Mouse (Mus musculus): ENCODE results near the gene Gm28051. TPM values are rescaled to one million over a fixed set of nuclear protein-coding genes. Genes with fewer than 3 reads are reported as not detected.

Gm28051 gene
- total RNA-seq, 2 experiments from 2014 or later, result not detected

GRCm38 (mm10) chr12:102686321-102686720 is 71.2 kb downstream of the Gm28051 start:
- DNase-seq (ENCODE audit: low spot score in 2 of 2), result no peak

- no peak for DNase-seq (ENCODE audit: low spot score in 2 of 2)
These were observed 72.0 kb downstream of the Gm28051 start for GRCm38 (mm10) chr12:102685523-102685931.

DNA sequence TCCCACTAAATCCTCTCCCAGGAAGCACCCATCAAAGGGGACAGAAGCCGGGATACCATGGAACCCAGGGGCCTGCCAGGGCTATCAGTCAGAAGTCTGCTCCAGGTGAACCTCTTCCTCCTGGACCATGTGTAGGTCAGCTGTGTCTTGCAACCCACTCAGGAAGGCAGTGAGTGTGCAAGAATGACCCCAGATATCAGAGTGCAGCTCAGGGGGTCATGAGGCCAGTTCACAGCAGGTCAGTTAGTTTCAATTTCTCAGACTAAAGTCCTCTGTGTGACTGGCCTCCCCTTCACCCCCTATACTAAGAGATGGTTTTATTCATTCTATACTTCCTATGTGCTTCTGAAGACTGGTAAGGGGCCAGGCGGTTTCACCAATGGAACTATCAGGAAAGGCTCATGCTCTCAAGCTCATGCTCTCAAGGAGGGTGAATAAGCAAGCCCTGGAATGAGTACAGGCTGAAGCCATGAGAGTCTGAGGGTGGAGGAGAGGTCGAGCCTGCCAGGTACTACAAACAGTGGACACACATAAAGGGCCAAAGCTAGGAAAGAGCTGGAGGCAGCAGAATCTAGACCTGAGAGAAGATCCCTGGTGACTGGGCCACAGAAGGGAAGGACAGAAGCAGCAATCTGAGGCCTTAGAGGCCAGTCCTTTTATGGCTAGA is 72.7 kb downstream of the Gm28051 start:
- DNase-seq (ENCODE audit: low spot score in 2 of 2), result no peak

GRCm38 (mm10) chr12:102683979-102684378 is 73.6 kb downstream of the Gm28051 start:
- peak in 1 of 2 experiments; percentile 44 for DNase-seq (ENCODE audit: low spot score in 2 of 2)

GRCm38 (mm10) chr12:102683438-102683837 is 74.1 kb downstream of the Gm28051 start:
- DNase-seq (ENCODE audit: low spot score in 2 of 2), result no peak

DNA sequence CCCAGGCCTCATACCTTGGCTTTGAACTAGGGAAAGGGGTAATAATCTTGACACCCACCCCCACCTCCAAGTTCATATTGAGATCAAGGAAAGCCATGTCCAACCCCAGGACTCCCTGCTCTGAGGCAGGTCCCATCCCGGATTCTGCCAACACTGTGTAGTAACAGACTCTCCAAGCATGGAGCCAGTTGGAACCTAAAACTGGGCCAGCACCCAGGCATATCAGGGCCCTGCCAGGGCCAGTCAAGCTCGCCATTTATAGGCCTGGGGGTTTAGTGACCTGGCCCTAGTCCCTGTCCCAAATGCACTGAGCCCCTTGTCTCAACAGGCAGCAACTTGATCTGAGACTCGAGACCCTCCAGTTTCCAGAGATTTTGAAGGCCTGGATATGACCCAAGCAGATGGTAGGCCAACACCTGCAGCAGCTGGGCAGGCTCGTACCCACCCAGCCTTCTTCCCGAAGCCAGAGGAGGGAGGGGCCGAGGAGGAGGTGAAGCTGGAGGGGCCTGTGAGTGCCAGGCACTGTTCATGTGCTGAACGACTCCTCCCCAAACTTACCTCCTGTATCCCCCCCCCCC is 74.8 kb downstream of the Gm28051 start:
- no peak for DNase-seq (ENCODE audit: low spot score in 2 of 2)

DNA sequence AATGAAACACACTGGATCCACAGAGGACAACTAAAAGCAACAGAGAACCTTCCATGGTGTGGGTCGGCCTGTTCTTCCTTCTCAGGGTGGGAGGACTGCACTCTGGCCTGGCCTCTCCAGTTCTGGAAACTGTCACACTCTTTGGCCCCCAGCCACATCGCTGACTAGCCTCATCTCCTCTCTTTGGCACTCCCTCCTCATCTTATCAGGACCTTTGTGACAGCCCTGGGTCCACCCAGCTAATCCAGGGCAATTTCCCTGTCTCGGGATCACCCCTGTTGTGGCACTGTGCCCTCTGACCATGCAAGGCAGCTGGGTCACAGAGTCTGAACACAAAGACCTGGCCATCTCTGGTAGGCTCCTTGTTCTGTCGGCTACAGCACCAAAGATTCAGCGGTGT is 75.5 kb downstream of the Gm28051 start:
- DNase-seq (ENCODE audit: low spot score in 2 of 2), result no peak

- no peak for DNase-seq (ENCODE audit: low spot score in 2 of 2)
These were observed 76.0 kb downstream of the Gm28051 start for GRCm38 (mm10) chr12:102681590-102681989.

GRCm38 (mm10) chr12:102678820-102679219 is 78.7 kb downstream of the Gm28051 start:
- DNase-seq (ENCODE audit: low spot score in 2 of 2), result peak in 1 of 2 experiments; percentile 68

- no peak for DNase-seq (ENCODE audit: low spot score in 2 of 2)
These were observed 80.5 kb downstream of the Gm28051 start for GRCm38 (mm10) chr12:102677089-102677488.

DNA sequence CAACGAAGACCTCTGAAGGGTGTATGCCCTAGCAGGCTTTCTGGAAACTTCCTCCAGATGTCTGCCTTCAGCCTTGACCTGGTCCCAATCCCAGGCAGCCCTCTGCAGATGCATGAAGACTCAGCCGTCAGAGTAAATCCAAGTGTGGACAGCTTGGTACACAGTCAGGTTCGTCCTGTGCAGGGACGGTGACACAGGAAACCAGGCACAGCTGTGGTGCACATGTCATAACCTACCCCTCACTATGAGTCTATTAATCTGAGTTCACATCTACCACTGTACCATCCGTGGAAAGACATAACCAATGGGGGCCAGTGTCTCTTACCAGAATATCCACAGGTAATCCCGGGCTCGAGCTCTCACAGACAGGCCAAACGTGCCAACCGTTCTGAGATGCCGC is 83.0 kb downstream of the Gm28051 start:
- DNase-seq (ENCODE audit: low spot score in 2 of 2), result no peak

GRCm38 (mm10) chr12:102674123-102674522 is 83.4 kb downstream of the Gm28051 start:
- no peak for DNase-seq (ENCODE audit: low spot score in 2 of 2)

- no peak for DNase-seq (ENCODE audit: low spot score in 2 of 2)
These were observed 84.4 kb downstream of the Gm28051 start for GRCm38 (mm10) chr12:102672857-102673839.

DNA sequence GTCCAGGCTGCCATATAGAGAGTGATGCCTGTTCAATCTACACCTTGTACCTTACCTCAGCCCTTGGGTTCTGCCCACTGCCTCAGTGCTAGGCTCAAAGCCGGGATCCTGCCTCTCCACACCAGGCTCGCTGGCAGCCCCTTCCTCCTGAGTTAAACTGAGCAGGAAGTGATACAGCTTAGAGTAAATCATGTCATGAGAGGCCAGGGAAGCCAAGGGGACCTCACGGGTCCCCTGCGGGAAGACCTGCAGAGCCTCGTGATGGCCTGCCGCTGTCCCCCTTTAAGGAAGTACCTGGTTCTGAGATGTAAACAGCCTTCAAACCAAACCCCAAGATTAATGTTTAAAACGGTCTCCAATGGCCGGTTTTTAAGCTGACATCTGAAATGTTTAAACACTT is 85.4 kb downstream of the Gm28051 start:
- DNase-seq (ENCODE audit: low spot score in 2 of 2), result no peak

GRCm38 (mm10) chr12:102670848-102671247 is 86.7 kb downstream of the Gm28051 start:
- DNase-seq (ENCODE audit: low spot score in 2 of 2), result no peak

Small RNA genes lying within 50 kb of the gene (microRNA-seq; reads per million reads assigned to microRNA genes)
- gene Mir1936, result 0 to 0.39 reads per million in 2 experiments

Other genes with a start within 250 kb of the Gm28051 start
- gene Chga, start 202.8 kb downstream of the Gm28051 start, total RNA-seq (2021), result 100 to 1,000 TPM; 123 to 138 TPM
- 10 to 100 TPM; 69.2 to 70.5 TPM for gene Itpk1, start 52.8 kb downstream of the Gm28051 start, total RNA-seq (2021)
- gene Moap1, start 14.1 kb downstream of the Gm28051 start, total RNA-seq (2021), result 10 to 100 TPM; 23.5 to 26.6 TPM
- gene Tmem251, start 14.0 kb downstream of the Gm28051 start, total RNA-seq (2021), result 1 to 10 TPM; 4.9 to 5.1 TPM
- gene Gon7, start within 50 bp of the Gm28051 start, total RNA-seq (2021), result 10 to 100 TPM; 14.2 to 14.6 TPM
- gene Ubr7, start 202 bp upstream of the Gm28051 start, total RNA-seq (2021), result 10 to 100 TPM; 31.6 to 32.5 TPM
- 10 to 100 TPM; 12.6 to 15.5 TPM for gene Gm20604, start 907 bp upstream of the Gm28051 start, total RNA-seq (2021)
- gene Btbd7, start 120.7 kb upstream of the Gm28051 start, total RNA-seq (2021), result 10 to 100 TPM; 19.2 to 19.6 TPM
- gene Cox8c, start 141.6 kb upstream of the Gm28051 start, total RNA-seq (2021), result not detected
- gene Unc79, start 191.1 kb upstream of the Gm28051 start, total RNA-seq (2021), result 10 to 100 TPM; 49.3 to 49.6 TPM